Mouse (Mus musculus): ENCODE data around the gene Jag1.

Gene Jag1

DNA sequence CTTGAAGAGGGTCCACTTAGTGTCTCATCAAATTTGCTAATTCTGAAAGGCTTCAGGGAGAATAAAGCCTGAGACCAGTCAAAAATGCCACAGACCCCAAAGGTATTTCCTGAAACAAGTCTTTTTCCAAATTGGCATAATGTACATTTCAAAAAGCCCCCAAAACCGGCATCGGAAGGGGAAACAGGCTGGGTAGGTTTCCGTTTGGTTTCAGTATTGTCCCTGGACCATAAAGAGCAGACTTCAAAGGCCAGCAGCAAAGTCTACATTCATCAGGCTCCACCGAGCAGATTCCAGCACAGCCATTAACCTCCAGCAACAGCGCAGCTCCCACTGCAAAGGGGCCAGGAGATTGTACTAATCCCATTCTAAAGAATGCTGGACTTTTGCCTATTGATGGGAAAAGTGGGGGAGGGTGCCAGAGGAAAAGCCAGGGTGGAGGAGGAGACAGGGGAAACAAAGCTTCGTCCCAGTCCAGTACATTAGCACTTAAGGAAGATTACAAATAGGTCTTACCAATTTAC, 17.2 kb downstream of the Jag1 start:
- peak; percentile 77 for DNase-seq (ENCODE audit: low spot score)

DNA sequence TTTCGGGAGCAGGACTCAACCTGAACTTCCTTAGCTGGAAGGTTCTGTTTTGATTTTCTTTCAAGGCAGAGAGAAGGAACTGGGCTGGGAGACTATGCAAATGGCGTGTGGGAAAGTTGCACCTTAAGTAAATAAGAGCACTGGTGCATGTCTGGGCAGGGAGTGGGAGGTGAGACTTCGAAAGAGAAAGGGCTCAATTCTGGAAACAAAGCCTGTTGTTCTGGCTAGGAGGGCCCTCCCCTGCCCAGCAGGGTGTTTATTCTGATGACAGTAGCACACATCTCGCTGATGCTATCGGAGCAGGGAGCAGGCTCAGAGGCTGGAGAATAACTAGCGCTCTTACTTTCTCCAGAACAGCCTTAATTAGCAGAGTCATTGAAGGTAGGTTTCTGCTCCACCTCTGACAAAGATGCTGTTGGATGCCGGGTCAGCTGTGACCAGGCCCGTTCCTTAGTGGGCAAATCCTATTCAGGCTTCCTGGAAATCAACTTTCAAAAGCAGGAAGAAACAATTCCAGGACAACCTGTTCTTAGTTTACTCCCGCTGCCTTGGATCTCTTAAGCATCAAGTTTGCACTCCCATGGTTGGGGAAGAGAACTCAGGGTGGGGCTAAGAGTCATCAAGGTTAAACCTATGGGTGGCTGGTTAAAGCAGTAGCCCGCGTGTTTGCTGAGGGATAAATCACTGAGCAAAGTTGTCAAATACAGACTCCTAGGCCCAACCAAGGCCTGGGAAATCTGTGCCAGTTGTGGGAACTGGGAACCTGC, 18.0 kb downstream of the Jag1 start:
- no peak for DNase-seq (ENCODE audit: low spot score)

DNA sequence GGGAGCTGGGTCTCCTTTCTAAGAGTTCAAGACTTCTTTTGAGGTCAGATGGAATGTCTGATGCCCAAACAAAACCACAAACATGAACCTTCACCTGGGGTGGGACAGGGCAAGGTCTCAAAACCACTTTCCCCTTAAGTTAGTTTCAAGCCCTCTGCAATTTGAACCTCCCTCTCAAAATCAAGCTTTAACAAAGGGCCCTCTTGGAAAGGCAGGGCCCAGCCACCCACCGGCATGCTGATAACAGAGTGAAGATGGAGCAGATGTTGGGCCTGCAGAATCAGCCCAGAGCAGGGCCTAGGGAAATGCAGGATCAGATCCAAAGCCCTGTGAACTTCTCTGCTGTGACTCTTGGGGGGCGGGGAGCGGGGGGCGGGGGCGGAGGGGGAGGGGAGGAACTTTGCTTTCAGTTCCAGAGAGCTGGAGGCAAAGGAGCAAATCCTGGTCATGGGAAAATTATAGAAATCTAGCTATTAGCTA, 19.4 kb downstream of the Jag1 start:
- no peak for DNase-seq (ENCODE audit: low spot score)

DNA sequence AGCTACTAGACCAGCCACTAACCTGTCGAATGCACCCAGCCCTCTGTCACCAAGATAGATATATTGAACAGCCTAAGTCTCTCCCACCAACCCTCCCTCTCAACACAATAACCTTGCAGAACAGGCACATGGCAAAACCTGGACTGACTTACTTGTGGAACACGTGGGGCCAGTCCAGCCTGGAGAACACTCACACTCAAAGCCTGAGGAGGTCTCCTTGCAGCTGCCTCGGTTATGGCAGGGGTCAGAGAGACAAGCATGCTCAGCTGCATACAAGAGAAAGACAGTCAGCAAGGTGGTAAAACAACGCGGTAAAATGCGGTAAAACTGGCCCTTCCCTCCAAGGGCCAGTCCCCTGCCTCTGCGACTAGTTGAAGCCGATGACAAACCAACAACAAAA, 22.1 kb downstream of the Jag1 start:
- no peak for DNase-seq (ENCODE audit: low spot score)

DNA sequence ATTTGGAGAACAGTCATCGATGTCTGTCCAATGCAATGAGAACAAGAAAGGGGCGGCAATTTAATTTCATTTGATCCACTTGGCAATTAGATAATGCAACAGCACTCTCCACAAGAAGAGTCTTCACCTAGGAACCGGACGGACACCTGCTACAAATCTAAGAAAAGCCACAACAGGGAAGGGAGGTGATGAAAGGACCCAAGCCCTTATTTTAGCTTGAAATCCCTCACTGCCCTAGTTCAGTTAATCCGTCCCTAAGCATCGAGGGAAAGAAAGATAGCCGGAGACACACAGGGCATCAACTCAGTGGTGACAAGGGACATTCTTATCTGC, 23.2 kb downstream of the Jag1 start:
- DNase-seq (ENCODE audit: low spot score), result no peak

DNA sequence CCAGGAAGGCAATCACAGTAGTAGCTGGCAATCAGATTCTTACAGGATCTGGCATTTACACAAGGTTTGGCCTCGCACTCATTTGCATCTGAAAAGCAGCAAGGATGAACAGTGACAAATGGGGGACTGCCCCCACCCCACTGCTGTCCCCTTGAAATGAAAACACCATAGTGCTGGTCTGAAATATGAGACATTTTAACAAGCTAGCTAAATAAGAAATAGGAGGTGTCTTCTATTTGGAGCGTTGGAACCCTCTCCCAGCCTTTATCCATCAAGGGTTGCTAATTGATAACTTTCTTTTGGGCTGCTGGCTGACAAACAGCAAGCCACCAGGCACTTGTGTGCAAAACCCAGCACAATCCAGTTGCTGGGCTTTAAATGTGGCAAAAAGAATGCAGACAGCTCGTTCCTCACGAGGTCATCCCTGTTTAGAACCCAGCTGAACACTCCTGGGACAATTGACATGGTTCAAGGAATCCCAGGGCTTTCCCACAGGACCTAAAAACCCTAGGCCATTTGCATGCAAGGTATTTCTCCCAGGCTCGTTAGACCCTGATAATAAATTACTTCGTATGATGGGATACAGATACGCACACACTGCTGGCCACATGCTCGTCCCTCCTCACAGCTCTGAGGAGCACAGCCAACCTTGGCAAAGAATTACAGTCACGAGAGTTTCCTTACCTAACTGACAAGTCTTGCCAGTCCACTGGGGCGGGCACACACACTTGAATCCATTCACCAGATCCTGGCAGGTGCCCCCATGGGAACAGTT, 23.7 kb downstream of the Jag1 start:
- no peak for DNase-seq (ENCODE audit: low spot score)

DNA sequence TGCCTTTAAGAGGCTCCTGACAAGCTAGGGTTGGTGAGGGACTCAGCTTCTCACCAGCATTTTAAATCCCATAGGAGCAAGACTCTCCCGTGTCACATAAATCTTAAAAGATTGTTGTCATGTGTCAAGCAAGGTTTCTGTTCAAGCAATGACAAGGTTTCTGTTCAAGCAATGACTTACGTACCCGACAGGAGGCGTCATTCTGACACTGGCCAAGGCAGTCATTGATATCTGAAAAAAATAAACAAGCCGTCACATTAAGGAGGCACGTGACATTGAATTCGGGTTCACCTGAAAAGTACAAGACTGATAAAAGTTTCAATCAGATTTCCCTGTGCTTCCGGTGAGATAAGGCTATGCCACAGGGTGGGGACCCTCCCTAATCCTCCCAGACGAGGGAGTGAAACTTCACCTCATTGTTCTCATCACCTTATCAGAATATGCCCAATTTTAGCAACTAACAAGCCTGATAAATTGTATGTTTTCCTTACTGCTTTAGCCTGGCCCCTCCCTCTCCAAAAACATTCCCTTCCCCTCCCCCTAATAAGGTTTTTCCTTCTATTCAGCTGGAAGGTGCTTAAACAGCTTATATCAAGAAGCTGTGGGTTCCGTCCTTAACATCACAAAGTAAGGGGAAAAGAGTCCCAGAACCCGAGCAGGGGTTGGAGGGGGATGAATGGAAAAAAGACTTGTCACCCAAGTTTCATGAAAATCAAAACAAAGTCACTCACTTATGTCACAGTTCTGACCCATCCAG, 24.5 kb downstream of the Jag1 start:
- no peak for DNase-seq (ENCODE audit: low spot score)

DNA sequence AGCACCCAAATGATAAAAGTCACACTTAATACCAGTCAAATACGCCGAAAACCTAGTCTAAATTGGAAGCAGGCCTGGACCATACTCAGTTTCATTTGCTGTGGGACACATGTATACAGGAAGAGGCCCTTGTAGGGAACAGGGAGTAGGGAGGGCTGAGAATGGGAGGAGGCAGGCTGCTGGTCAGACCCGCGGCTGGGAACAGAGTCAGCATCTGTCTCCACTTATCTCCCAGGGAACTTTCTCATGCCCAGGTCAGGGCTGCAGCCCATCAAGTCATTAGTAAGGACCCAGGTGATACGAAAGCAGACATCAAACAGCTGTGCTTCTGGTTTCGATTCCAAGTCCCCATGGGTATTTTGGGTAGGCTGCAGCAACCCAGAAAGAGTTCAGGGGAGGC, 28.7 kb downstream of the Jag1 start:
- peak; percentile 71 for DNase-seq (ENCODE audit: low spot score)

DNA sequence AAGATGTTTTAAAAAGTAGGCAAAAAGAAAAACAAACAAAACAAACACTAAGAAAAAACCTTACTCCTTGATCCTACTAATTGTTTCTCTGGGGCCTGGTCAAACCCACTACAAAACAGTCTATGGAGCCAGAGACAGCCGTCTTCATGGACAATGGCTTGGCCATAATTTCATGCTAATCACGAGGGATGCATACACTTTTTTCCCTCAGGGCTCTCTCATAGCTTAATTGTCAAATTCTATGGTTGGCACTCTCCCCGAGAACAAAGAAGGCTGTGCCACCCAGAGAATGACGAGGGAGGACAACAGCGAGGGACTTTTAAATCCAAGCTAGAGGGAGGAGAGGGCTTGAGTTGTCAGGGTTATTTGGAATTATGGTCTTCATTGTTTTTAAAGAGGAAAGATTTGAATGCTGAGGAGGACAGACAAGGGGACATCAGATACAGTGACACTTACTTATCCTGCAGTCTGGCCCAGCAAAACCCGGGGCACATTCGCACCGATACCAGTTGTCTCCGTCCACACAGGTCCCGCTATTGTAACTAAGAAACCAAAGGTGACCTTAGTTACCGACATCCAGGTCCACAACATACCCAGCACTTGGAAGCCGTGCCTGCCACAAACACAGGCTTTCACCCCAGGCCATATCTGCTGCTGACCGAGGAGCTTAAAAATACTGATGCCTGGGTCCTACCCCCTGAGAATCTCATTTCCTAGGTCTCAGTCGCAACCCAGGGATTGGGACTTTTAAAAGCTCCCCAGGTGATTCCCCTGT, 29.6 kb downstream of the Jag1 start:
- no peak for DNase-seq (ENCODE audit: low spot score)

DNA sequence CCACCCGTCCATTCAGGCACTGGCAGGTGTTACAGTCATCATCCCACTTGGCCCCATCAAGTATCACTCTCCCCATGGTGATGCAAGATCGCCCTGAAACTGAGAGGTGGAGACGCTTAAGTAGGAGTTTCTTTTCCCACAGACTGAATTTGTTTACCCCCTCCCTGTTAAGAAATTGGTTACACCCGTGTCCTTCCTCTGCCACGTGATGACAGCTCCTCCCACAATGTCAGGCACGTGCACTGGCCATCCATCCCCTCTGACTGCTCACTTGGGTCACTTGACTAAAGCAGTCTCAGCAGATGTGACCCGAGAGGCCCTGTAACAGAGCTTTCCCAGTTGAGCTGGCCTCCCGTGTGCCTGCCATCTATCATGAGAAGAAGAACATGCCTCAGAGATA, 31.2 kb downstream of the Jag1 start:
- DNase-seq (ENCODE audit: low spot score), result no peak

DNA sequence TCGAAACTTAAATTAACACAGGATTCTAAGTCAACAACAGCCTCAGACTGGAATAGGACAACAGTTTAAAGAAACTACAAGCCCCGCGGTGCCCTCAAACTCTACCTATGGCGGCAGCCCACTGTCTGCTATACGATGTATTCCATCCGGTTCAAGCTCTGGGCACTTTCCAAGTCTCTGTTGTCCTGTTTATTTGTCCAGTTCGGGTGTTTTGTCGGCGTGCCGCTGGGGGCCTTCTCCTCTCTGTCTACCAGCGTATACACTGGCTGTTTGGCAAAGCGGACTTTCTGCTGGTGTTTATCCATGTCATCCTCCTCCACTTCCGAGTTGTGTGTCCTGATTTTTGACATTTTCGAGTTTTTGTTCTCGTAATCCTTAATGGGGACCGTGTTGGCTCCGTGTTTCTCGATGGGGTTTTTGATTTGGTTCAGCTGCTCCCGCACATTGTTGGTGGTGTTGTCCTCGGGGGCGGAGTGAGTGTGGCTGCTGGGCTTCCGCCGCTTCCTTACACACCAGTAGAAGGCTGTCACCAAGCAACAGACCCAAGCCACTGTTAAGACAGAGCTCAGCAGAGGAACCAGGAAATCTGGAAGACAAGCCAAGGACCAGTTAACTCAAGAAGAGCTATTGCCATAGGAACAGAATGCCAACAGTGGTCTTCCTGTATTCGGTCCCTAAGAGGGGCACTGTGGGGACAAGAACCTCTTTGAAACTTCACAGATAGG, 33.4 kb downstream of the Jag1 start:
- DNase-seq (ENCODE audit: low spot score), result no peak

DNA sequence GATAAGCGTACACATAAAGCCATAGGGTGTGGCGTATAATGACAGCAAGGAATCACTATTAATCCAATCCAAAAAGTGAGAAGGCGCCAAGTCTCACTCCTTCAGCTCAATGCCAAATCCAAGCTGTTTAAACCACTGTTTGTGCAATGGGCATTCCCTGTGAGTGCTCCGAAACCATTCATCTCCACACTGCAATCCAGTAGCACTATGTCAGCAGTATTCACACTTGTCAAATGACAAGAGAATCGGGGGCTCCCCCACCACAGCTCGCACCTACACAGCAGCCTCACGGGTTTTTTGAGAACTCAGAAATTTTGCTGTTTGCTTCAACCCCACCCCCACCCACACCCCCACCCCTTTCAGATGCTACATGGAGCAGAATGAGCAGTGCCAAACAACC, 35.4 kb downstream of the Jag1 start:
- DNase-seq (ENCODE audit: low spot score), result no peak

DNA sequence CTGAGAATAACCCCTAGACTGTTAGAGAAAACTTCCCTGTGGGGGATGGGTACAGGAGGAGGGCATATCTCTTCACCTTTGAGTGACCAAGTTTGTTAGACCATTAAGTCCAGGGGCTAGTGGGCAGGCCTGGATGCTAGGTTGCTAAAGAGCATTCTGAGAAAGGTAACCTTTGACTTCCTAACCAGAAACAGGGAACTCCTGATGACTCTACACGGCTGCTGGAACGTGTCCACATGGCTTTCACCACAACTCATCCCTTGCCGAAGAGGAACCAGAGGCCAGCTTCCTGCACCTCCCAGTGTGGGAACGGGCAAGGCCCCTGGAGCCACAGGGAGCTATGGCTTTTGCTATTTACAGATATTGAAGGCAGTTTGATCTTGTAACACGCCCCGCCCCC, 36.0 kb downstream of the Jag1 start:
- no peak for DNase-seq (ENCODE audit: low spot score)

DNA sequence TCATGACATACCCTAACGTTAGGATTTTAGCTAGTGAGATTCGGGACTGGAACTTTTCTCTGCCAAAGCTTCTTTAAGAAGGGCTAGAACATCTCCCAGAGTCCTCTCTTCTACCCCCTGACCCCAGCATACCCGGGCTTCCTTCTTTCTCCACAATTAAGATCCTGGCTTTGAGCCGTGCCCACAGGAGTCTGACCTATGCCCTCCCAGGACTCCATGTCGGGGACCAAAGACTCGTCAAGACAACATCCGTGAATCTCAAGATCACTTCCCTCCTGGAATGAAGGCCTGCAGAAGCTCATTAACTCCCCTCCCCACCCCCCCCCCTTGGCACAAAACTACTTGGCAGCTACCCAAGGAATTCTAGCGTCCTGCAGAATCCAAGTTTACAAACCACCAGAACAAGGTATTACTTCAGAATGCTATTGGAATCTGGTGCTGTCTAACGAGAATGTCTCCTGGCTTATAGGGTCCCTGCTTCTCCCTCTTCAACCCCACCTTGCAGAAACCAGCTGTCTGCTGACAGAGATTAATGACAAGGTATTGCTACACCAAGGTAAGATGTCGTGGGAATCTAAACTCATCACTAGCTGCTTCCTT, 36.6 kb downstream of the Jag1 start:
- no peak for DNase-seq (ENCODE audit: low spot score)

DNA sequence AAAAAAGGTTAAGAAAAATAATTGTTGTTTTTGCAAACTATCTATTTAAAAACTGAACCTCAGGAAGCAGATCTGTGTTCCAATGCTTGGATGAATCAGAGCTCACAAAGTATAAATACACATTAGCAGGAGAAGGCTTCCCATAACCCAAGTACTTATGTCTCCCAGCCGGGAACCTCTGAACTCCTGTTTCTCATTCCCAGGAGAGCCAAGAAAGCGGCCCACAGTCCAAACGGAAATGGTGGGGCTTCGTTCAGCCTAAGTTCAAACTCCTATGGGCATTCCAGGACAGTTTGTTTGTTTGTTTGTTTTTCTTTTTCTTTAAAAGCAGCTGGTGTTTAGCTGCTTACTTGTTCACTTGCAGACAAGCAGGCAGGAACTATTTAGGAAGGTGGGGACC, 37.7 kb downstream of the Jag1 start:
- no peak for DNase-seq (ENCODE audit: low spot score)

DNA sequence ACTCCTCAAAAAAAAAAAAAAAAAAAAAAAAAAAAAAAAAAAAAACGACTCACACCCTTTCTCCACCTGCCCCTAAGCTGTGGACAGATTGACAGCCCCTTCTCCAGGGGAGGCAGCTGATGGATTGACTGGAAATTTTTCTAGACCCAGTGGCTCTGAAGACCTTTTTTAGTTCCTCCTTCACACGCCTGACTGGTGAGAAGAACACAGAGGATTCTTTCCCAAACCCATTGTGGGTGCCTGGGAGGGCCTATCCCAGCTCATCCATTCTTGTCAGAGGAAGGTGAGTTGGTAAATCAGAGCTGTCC, 42.2 kb downstream of the Jag1 start:
- no peak for DNase-seq (ENCODE audit: low spot score)

DNA sequence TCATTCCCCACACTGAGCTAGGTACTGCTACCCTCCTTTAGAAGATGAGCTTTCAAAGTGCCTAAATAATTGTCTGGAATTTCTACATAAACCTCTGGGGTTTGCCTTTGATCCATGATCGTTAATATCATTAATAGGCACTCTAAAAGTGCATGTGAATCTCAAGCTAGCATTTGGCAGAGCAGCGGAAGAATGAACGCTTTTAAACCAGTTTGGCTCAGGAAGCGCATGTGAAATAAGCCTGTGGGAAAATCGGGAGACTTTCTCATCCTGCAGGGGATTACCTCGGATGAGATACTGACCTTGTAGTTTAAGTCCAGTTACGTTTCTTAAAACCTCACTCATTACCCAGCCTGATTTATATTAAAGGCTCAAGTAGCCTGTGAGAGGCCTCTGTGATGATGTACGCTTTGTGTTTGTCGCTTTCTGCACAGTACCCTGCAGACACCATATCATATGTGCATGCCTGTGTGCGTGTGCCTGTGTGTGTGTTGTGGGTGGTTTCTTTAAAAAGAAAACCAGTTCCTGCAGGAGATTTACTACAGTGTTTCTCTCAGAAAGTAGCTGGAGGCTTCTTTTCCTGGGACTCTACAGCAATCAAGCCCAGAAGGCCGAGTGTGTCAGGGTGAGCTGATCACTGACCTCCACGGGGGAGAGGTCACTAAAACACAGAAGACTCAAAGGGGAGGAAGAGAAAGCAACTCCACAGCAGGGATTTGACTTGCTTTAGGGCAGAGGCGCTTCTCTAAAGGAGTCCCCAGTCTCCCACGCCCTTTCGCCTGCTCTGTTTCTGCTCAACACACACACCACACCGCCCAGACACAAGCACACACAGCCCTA, 42.8 kb downstream of the Jag1 start:
- DNase-seq (ENCODE audit: low spot score), result peak; percentile 80

DNA sequence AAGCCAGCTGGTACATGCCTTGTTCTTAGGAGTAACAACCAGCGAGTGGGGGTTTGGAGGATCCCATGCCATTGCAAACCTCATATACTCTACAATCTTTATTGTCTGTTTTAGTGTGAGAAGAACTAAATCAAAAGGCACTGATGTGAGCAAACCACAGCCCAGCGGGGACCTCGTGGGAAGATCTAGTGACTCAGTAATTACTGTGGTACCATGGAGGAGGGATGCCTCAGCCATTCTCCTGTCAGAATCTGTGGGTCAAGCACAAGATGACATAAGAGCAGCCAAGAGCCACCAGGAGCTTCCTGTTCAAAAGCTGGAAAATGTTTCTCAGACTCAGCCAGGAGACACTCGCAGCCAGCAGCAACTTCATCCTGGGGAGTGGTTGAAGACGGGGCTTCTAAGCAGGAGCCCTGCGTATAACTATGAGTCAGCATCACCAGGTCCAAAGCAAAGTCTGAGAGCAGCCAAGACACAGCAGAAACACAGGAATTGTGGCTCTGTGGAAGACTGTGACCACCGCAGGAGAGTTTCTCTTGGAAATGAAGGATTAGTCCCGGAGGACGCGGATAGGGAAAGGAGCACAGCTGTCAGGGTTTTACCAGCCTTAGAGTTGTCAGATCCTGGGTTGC, 48.8 kb downstream of the Jag1 start:
- DNase-seq (ENCODE audit: low spot score), result no peak

DNA sequence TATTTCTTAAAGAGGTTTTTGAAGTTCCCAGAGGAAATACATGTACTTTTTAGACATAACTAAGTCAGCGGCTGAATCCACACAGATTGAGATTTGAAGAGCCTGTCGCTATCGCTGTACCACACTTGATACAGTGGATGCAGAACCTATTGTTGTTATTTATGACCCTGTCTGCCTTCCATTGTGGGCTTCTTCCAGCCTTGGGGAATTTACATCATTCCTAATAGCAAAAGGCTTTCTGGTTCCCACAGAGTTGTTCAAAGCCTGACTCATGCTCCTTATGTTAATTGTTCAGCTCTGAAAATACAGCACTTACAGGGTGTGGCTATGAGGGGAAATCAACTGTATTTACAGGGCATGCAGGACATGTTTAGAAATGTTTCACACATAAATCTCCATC, 51.9 kb downstream of the Jag1 start:
- DNase-seq (ENCODE audit: low spot score), result no peak

DNA sequence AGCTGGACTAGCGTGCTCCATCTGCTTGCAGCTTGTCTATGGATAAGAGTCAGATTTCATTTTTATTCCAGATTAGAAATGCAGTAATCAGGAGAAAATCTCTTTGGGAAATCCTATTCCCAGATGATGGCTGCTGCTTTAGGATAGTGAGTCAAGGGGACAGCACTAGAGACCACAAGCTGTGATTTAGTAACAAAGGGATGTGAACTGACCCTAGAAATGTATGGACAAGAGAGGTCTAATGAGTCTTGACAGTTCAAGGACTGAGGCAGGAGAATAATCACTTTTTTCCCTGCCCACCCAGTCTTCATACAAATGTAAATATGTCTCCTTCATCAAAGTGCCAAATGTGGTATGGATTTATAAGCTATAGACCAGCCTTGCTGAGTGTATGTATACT, 52.6 kb downstream of the Jag1 start:
- DNase-seq (ENCODE audit: low spot score), result no peak

All from embryo, embryonic 10 days (tissue).